Mouse (Mus musculus): ENCODE measurements at regions not wholly inside any gene's neighbourhood (a gene's known extent, or its start where the extent isn't known, plus 50 kb on each side); places are given as distances from the start of the nearest gene placed in this dataset.

- no peak for TF ChIP-seq EP300 (IDR thresholded peaks at IDR 0.05; ENCODE audit: low read depth)
- TF ChIP-seq CTCF (IDR thresholded peaks at IDR 0.05; ENCODE audit: low read depth): no peak
Observed at GRCm38 (mm10) chr8:118023451-118023850, 221.7 kb upstream of the Mphosph6 start.
